Mouse (Mus musculus): ENCODE measurements around the gene Ppa2.

GRCm38 (mm10) chr3:133335166-133335565 lies 25.3 kb downstream of the Ppa2 start:
- TF ChIP-seq CTCF (IDR thresholded peaks at IDR 0.05) (no peak), EP300 (IDR thresholded peaks at IDR 0.05) (no peak)
